ENCODE assay signal across 11 mouse cellular contexts in the genomic region with DNA sequence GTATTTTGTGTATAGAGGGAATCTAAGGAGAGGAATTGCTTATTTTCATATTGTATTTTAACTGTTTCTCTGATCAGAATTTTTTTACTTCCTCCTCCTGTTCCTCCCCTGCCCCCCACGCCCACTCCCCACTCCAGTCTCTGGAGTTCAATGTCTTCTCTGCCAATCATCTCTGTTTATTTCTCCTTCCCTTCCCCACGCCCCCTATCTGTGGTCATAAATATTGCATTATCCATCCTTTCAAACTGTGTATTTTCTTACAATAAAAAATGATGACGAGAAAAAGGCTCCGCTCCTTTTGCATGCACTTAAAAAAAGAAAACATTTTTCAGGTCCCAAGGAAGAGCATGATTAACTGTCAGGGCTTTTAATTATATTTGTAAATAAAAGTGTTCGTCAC. TPM values are rescaled to one million over a fixed set of nuclear protein-coding genes. Genes with fewer than 3 reads are reported as not detected.
DNase-seq lines count a peak whose midpoint lies in the region; ATAC-seq and TF ChIP-seq lines count a peak whose summit lies in the region.
"Had no signal": no experiment of that assay in that cellular context is flagged by ENCODE, and none has a peak within 500 bp of the region (broad histone marks: within the 10 kb centered on the region; RNA-seq: fewer than 3 reads in every experiment).

No protein-coding gene starts in this region.

- no peak overlapping the region for H3K4me3 ChIP-seq in heart, postnatal 0 days (ENCODE audit: low read depth, low read length)
- no peak overlapping the region for H3K4me3 ChIP-seq in midbrain, embryonic 13.5 days (replicated peaks)
- no peak overlapping the region for H3K4me3 ChIP-seq in midbrain, embryonic 16.5 days (ENCODE audit: low read depth, low read length)
- H3K4me3 ChIP-seq in stomach, postnatal 0 days (ENCODE audit: low read depth, low read length) = no peak overlapping the region
- H3K4me3 ChIP-seq: heart, embryonic 12.5 days; megakaryocyte, embryonic 14.5 days had no signal

- H3K4me1 ChIP-seq in heart, postnatal 0 days (ENCODE audit: control insufficient read depth, insufficient read depth) = peaks cover 4% of the 10 kb centered on the region; the same call in 1 of the 2 replicates
- no peaks in the 10 kb centered on the region for H3K4me1 ChIP-seq in midbrain, embryonic 13.5 days (replicated peaks)
- no peaks in the 10 kb centered on the region for H3K4me1 ChIP-seq in midbrain, embryonic 16.5 days (ENCODE audit: control insufficient read depth, insufficient read depth, low read length)
- no peaks in the 10 kb centered on the region for H3K4me1 ChIP-seq in stomach, postnatal 0 days (replicated peaks; ENCODE audit: control insufficient read depth, insufficient read depth)

- TF ChIP-seq EP300 in heart, postnatal 0 days (IDR thresholded peaks at IDR 0.05; ENCODE audit: low read depth) = no peak
- no peak for TF ChIP-seq EP300 in stomach, postnatal 0 days (optimal IDR thresholded peaks at IDR 0.05)

- WGBS in heart, postnatal 0 days = 75% methylated on average over 5 of the region's 5 CpGs
- 69% methylated on average over 5 of the region's 5 CpGs for WGBS in midbrain, embryonic 13.5 days
- 66% methylated on average over 5 of the region's 5 CpGs for WGBS in midbrain, embryonic 16.5 days
- 51% methylated on average over 5 of the region's 5 CpGs for WGBS in stomach, postnatal 0 days

- DNase-seq in heart, postnatal 0 days (ENCODE audit: low spot score) = no peak
- no peak for DNase-seq in heart, postnatal 36 days
- peak; percentile 38 for DNase-seq in ZHBTc4 (ENCODE audit: low read depth, low spot score)
- DNase-seq in stomach, postnatal 0 days (ENCODE audit: low spot score) = no peak
- no peak for DNase-seq in heart, adult 11 months
- DNase-seq: right cerebral cortex, adult 18-20 months had no signal

- no peak overlapping the region for H3K9ac ChIP-seq in heart, postnatal 0 days (replicated peaks; ENCODE audit: low read depth, low read length)
- H3K9ac ChIP-seq in midbrain, embryonic 13.5 days (replicated peaks) = no peak overlapping the region
- H3K9ac ChIP-seq in midbrain, embryonic 16.5 days (ENCODE audit: low read depth, low read length) = no peak overlapping the region
- no peak overlapping the region for H3K9ac ChIP-seq in stomach, postnatal 0 days (ENCODE audit: low read length)
- H3K9ac ChIP-seq: heart, embryonic 12.5 days; hindbrain, embryonic 14.5 days had no signal

- ATAC-seq in heart, postnatal 0 days (ENCODE audit: insufficient read depth, low read depth) = no peak
- ATAC-seq in midbrain, embryonic 13.5 days = no peak
- ATAC-seq in midbrain, embryonic 16.5 days = no peak
- no peak for ATAC-seq in stomach, postnatal 0 days (ENCODE audit: low FRiP score, low TSS enrichment)

- 0 out of 2 replicates have a peak, but pooled peaks cover 7% of the 10 kb centered on the region for H3K36me3 ChIP-seq in heart, postnatal 0 days (replicated peaks; ENCODE audit: control insufficient read depth, insufficient read depth, low read length)
- peaks cover 25% of the 10 kb centered on the region for H3K36me3 ChIP-seq in midbrain, embryonic 13.5 days
- H3K36me3 ChIP-seq in midbrain, embryonic 16.5 days (ENCODE audit: control insufficient read depth, insufficient read depth, low read length) = peaks cover 12% of the 10 kb centered on the region
- H3K36me3 ChIP-seq in stomach, postnatal 0 days (ENCODE audit: control insufficient read depth, insufficient read depth, low read length) = 0 out of 2 replicates have a peak, but pooled peaks cover 5% of the 10 kb centered on the region

- TF ChIP-seq CTCF in heart, postnatal 0 days (IDR thresholded peaks at IDR 0.05; ENCODE audit: low read depth) = peak; percentile 38
- peak; percentile 64 for TF ChIP-seq CTCF in stomach, postnatal 0 days (IDR thresholded peaks at IDR 0.05; ENCODE audit: low read depth)

- no peaks in the 10 kb centered on the region for H3K27me3 ChIP-seq in heart, postnatal 0 days (ENCODE audit: control insufficient read depth, insufficient read depth, low read length)
- H3K27me3 ChIP-seq in midbrain, embryonic 13.5 days = no peaks in the 10 kb centered on the region
- H3K27me3 ChIP-seq in midbrain, embryonic 16.5 days (ENCODE audit: control insufficient read depth, insufficient read depth, low read depth, low read length) = no peaks in the 10 kb centered on the region
- H3K27me3 ChIP-seq in stomach, postnatal 0 days (ENCODE audit: control insufficient read depth, insufficient read depth, low read length) = no peaks in the 10 kb centered on the region
- H3K27me3 ChIP-seq: heart, embryonic 12.5 days; megakaryocyte, embryonic 14.5 days had no signal

- no peak overlapping the region for H3K27ac ChIP-seq in heart, postnatal 0 days (ENCODE audit: low read depth)
- H3K27ac ChIP-seq in midbrain, embryonic 13.5 days = 0 out of 2 replicates have a peak overlapping the region, but pooled peaks have one; percentile 6
- H3K27ac ChIP-seq in midbrain, embryonic 16.5 days (ENCODE audit: low read length) = no peak overlapping the region
- H3K27ac ChIP-seq in stomach, postnatal 0 days (replicated peaks) = no peak overlapping the region
- H3K27ac ChIP-seq: hindbrain, embryonic 14.5 days had no signal

- H3K4me2 ChIP-seq in heart, postnatal 0 days (ENCODE audit: low read depth, low read length) = no peak overlapping the region
- no peak overlapping the region for H3K4me2 ChIP-seq in midbrain, embryonic 13.5 days (replicated peaks)
- no peak overlapping the region for H3K4me2 ChIP-seq in midbrain, embryonic 16.5 days (ENCODE audit: low read length)
- no peak overlapping the region for H3K4me2 ChIP-seq in stomach, postnatal 0 days (replicated peaks; ENCODE audit: low read depth)
- H3K4me2 ChIP-seq: hindbrain, embryonic 14.5 days had no signal

- intact Hi-C loops in heart, postnatal 36 days (cut with DNase I) = no loop called here

- H3K9me3 ChIP-seq in heart, postnatal 0 days (replicated peaks; ENCODE audit: control insufficient read depth, low read length) = no peaks in the 10 kb centered on the region
- no peaks in the 10 kb centered on the region for H3K9me3 ChIP-seq in midbrain, embryonic 13.5 days
- no peaks in the 10 kb centered on the region for H3K9me3 ChIP-seq in midbrain, embryonic 16.5 days (replicated peaks; ENCODE audit: control insufficient read depth, low read length, poor library complexity, severe bottlenecking)
- H3K9me3 ChIP-seq in stomach, postnatal 0 days (ENCODE audit: control insufficient read depth, low read length) = no peaks in the 10 kb centered on the region

RNA-seq across cellular contexts. Expression of a gene that starts 12.6 kb away (rescaled TPM):
- 871 and 905 TPM in 2 replicates for total RNA-seq in heart, postnatal 0 days (2014; rRNA removed; ENCODE audit: low replicate concordance)
- polyA plus RNA-seq in heart, postnatal 0 days (2015; fragmentation: Nextera tagmentation; extraction: Ambion mirVana) = 527 and 544 TPM in 2 replicates
- 100 to 1,000 TPM; 412 to 473 TPM for total RNA-seq in heart, postnatal 36 days (2021)
- polyA plus RNA-seq in midbrain, embryonic 13.5 days (2015; fragmentation: Nextera tagmentation; extraction: Ambion mirVana) = 1,014 and 1,066 TPM in 2 replicates
- polyA plus RNA-seq in midbrain, embryonic 16.5 days (2015; fragmentation: Nextera tagmentation; extraction: Ambion mirVana) = 1,070 and 1,134 TPM in 2 replicates
- 394 and 400 TPM in 2 replicates for polyA plus RNA-seq in stomach, postnatal 0 days (2015; fragmentation: Nextera tagmentation; extraction: Ambion mirVana)

RNA-seq across cellular contexts. Expression of a gene that starts 44.1 kb away (rescaled TPM):
- total RNA-seq in heart, postnatal 0 days (2014; rRNA removed; ENCODE audit: low replicate concordance) = 11.6 and 13.1 TPM in 2 replicates
- 7.0 and 7.2 TPM in 2 replicates for polyA plus RNA-seq in heart, postnatal 0 days (2015; fragmentation: Nextera tagmentation; extraction: Ambion mirVana)
- 10 to 100 TPM; 10.3 to 12.3 TPM for total RNA-seq in heart, postnatal 36 days (2021)
- 2.3 TPM in 2 replicates for polyA plus RNA-seq in midbrain, embryonic 13.5 days (2015; fragmentation: Nextera tagmentation; extraction: Ambion mirVana)
- polyA plus RNA-seq in midbrain, embryonic 16.5 days (2015; fragmentation: Nextera tagmentation; extraction: Ambion mirVana) = 1.1 and 1.8 TPM in 2 replicates
- 9.9 and 13.0 TPM in 2 replicates for polyA plus RNA-seq in stomach, postnatal 0 days (2015; fragmentation: Nextera tagmentation; extraction: Ambion mirVana)
